Mouse (Mus musculus) liver, embryonic 14.5 days (tissue): ENCODE measurements around the gene 4930524J08Rik.

ENCODE experiments used
- CTCF ChIP-seq: IDR thresholded peaks from 2 replicates; pipeline ENCODE4 v1.5.1; 2016; ENCODE audit warnings: antibody characterized with exemption, low read depth, control low read depth
- EP300 ChIP-seq: IDR thresholded peaks from 2 replicates; pipeline ENCODE4 v1.6.1; 2016; ENCODE audit warnings: antibody characterized with exemption, low read depth

GRCm38 (mm10) chr5:99975061-99975460 lies 3.8 kb upstream of the 4930524J08Rik start:
- TF ChIP-seq CTCF (no peak), EP300 (no peak)
